ENCODE assay signal across 1 mouse cellular context in genomic region chr17:56990115-56990746, GRCm38 (mm10).
TF ChIP-seq lines count a peak whose summit lies in the region.

Gene Clpp (plus strand): TSS chr17:56990305.

TF ChIP-seq in CH12.LX, 34 proteins besides CTCF, POLR2A, EP300 and RAD21 (continued from another document):
- TF ChIP-seq IRF4 (IDR thresholded peaks at IDR 0.05; ENCODE audit: low read depth, low read length) (peak; percentile 49; the same call in 1 of the 2 replicates), ZKSCAN1 (IDR thresholded peaks at IDR 0.05; ENCODE audit: borderline replicate concordance, low read depth, low read length) (no peak), UBTF (IDR thresholded peaks at IDR 0.05; ENCODE audit: low read depth, low read length) (no peak), HCFC1 (IDR thresholded peaks at IDR 0.05; ENCODE audit: low read depth, low read length) (peak; percentile 94), NRF1 (IDR thresholded peaks at IDR 0.05; ENCODE audit: low read depth, low read length) (0 out of 2 replicates have a peak, but pooled peaks have one; percentile 42), RCOR1 (conservative IDR thresholded peaks at IDR 0.05; ENCODE audit: low read depth, low read length) (no peak), MAZ (IDR thresholded peaks at IDR 0.05; ENCODE audit: low read depth, low read length) (no peak), E2F4 (IDR thresholded peaks at IDR 0.05; ENCODE audit: insufficient replicate concordance, low read depth, low read length) (0 out of 2 replicates have a peak, but pooled peaks have one; percentile 77), SIN3A (IDR thresholded peaks at IDR 0.05; ENCODE audit: low read length) (peak; percentile 93), MAFK (IDR thresholded peaks at IDR 0.05; ENCODE audit: insufficient replicate concordance, low read length) (no peak), PAX5 (IDR thresholded peaks at IDR 0.05; ENCODE audit: low read length) (no peak), CHD1 (IDR thresholded peaks at IDR 0.05; ENCODE audit: low read depth, low read length) (no peak; the same call in 1 of the 2 replicates), SMC3 (IDR thresholded peaks at IDR 0.05; ENCODE audit: low read depth, low read length) (no peak)
